In genomic region chr5:149436541-149436940, GRCm38 (mm10) we compare ENCODE assay signal across 25 mouse cellular contexts. TPM values are rescaled to one million over a fixed set of nuclear protein-coding genes. Genes with fewer than 3 reads are reported as not detected.
A peak's percentile ranks its signal among the peaks of the same experiment; 100 is the strongest.
DNase-seq lines count a peak whose midpoint lies in the region; ATAC-seq and TF ChIP-seq lines count a peak whose summit lies in the region.
"Had no signal": no experiment of that assay in that cellular context is flagged by ENCODE, and none has a peak within 500 bp of the region (broad histone marks: within the 10 kb centered on the region; RNA-seq: fewer than 3 reads in every experiment).

No protein-coding gene starts in this region.

- no peak for DNase-seq in forebrain, embryonic 14.5 days (ENCODE audit: low spot score)
- DNase-seq in G1E (ENCODE audit: low spot score) = no peak
- DNase-seq in liver, embryonic 13.5 days = no peak
- DNase-seq in liver, postnatal 0 days = no peak
- no peak for DNase-seq in right cerebral cortex, postnatal 36 days (ENCODE audit: low spot score in 2 of 2)
- no peak for DNase-seq in layer of hippocampus, adult 8-10 months (ENCODE audit: low spot score in 2 of 2)
- DNase-seq: adrenal gland, adult 8-10 months; B cell, adult 2 months; cerebellum, adult 11 months; cerebellum, adult 8-10 months; cerebellum, postnatal 25 days; gastrocnemius, postnatal 14 days; heart, adult 2 months; heart, postnatal 14 days had no signal

- H3K4me1 ChIP-seq in forebrain, embryonic 15.5 days = peaks cover 36% of the 10 kb centered on the region
- H3K4me1 ChIP-seq in forebrain, embryonic 14.5 days (ENCODE audit: control insufficient read depth, insufficient read depth, low read length) = peaks cover 18% of the 10 kb centered on the region
- no peaks in the 10 kb centered on the region for H3K4me1 ChIP-seq in G1E (ENCODE audit: insufficient read depth, low read depth, low read length)
- peaks cover 61% of the 10 kb centered on the region for H3K4me1 ChIP-seq in liver, embryonic 13.5 days (replicated peaks)
- H3K4me1 ChIP-seq in liver, postnatal 0 days (ENCODE audit: insufficient read depth) = peaks cover 12% of the 10 kb centered on the region

- TF ChIP-seq EP300 in liver, postnatal 0 days (IDR thresholded peaks at IDR 0.05; ENCODE audit: low read depth) = no peak

- no peak for ATAC-seq in forebrain, embryonic 15.5 days (replicated peaks)
- ATAC-seq in forebrain, embryonic 14.5 days = no peak
- peak; percentile 68 for ATAC-seq in G1E (ENCODE audit: extremely low read depth, insufficient number of reproducible peaks, low FRiP score, poor library complexity, severe bottlenecking)
- ATAC-seq in liver, embryonic 13.5 days (ENCODE audit: low read depth) = peak; percentile 79
- ATAC-seq in liver, postnatal 0 days = no peak
- no peak for ATAC-seq in activated CD4-positive, CD25-positive, alpha-beta regulatory T cell, adult 4 months
- ATAC-seq: CD4-positive, CD25-positive, alpha-beta regulatory T cell, adult 4 months had no signal

- no peak overlapping the region for H3K9ac ChIP-seq in forebrain, embryonic 15.5 days (replicated peaks)
- H3K9ac ChIP-seq in forebrain, embryonic 14.5 days (ENCODE audit: low read length) = no peak overlapping the region
- no peak overlapping the region for H3K9ac ChIP-seq in liver, embryonic 13.5 days
- H3K9ac ChIP-seq in liver, postnatal 0 days (replicated peaks) = no peak overlapping the region
- H3K9ac ChIP-seq: embryonic facial prominence, embryonic 12.5 days; forebrain, embryonic 12.5 days; heart, embryonic 15.5 days; hindbrain, embryonic 14.5 days had no signal

- no peak for TF ChIP-seq CTCF in G1E (IDR thresholded peaks at IDR 0.05; ENCODE audit: low read depth, low read length)
- TF ChIP-seq CTCF in liver, postnatal 0 days (IDR thresholded peaks at IDR 0.05; ENCODE audit: low read depth) = no peak

- no peak overlapping the region for H3K4me3 ChIP-seq in forebrain, embryonic 15.5 days
- no peak overlapping the region for H3K4me3 ChIP-seq in forebrain, embryonic 14.5 days (ENCODE audit: low read depth, low read length)
- H3K4me3 ChIP-seq in G1E (ENCODE audit: low read depth, low read length) = no peak overlapping the region
- no peak overlapping the region for H3K4me3 ChIP-seq in liver, embryonic 13.5 days (replicated peaks)
- H3K4me3 ChIP-seq in liver, postnatal 0 days (ENCODE audit: low read depth, low read length) = no peak overlapping the region
- H3K4me3 ChIP-seq: embryonic facial prominence, embryonic 12.5 days; forebrain, embryonic 12.5 days; heart, adult 2 months; heart, embryonic 15.5 days; hindbrain, embryonic 10.5 days had no signal

- 68% methylated on average over 3 of the region's 3 CpGs for WGBS in forebrain, embryonic 15.5 days
- WGBS in forebrain, embryonic 14.5 days = 82% methylated on average over 3 of the region's 3 CpGs
- WGBS in liver, embryonic 13.5 days (ENCODE audit: insufficient replicate concordance) = 10% methylated on average over 3 of the region's 3 CpGs
- 29% methylated on average over 3 of the region's 3 CpGs for WGBS in liver, postnatal 0 days (ENCODE audit: insufficient replicate concordance)

- H3K27ac ChIP-seq in forebrain, embryonic 15.5 days (replicated peaks) = peak overlapping the region; percentile 34; the same call in 1 of the 2 replicates
- no peak overlapping the region for H3K27ac ChIP-seq in forebrain, embryonic 14.5 days (ENCODE audit: low read depth, low read length)
- H3K27ac ChIP-seq in liver, embryonic 13.5 days = peak overlapping the region; percentile 73
- H3K27ac ChIP-seq in liver, postnatal 0 days (ENCODE audit: low read depth) = no peak overlapping the region
- H3K27ac ChIP-seq: embryonic facial prominence, embryonic 12.5 days; forebrain, embryonic 12.5 days; heart, adult 2 months; heart, embryonic 15.5 days; hindbrain, embryonic 10.5 days; hindbrain, embryonic 14.5 days had no signal

- no peak overlapping the region for H3K4me2 ChIP-seq in forebrain, embryonic 15.5 days (replicated peaks)
- H3K4me2 ChIP-seq in forebrain, embryonic 14.5 days (ENCODE audit: low read length) = no peak overlapping the region
- H3K4me2 ChIP-seq in liver, embryonic 13.5 days = peak overlapping the region; percentile 41
- H3K4me2 ChIP-seq in liver, postnatal 0 days (ENCODE audit: low read depth, low read length) = peak overlapping the region; percentile 3; the same call in 1 of the 2 replicates
- H3K4me2 ChIP-seq: embryonic facial prominence, embryonic 12.5 days; forebrain, embryonic 12.5 days; heart, embryonic 11.5 days; heart, embryonic 15.5 days; hindbrain, embryonic 14.5 days had no signal

- no peaks in the 10 kb centered on the region for H3K9me3 ChIP-seq in forebrain, embryonic 15.5 days
- H3K9me3 ChIP-seq in forebrain, embryonic 14.5 days (replicated peaks; ENCODE audit: control insufficient read depth, low read length) = no peaks in the 10 kb centered on the region
- H3K9me3 ChIP-seq in G1E (replicated peaks) = peaks cover 40% of the 10 kb centered on the region
- H3K9me3 ChIP-seq in liver, embryonic 13.5 days (replicated peaks) = no peaks in the 10 kb centered on the region
- no peaks in the 10 kb centered on the region for H3K9me3 ChIP-seq in liver, postnatal 0 days (ENCODE audit: low read length)
- H3K9me3 ChIP-seq: embryonic facial prominence, embryonic 12.5 days; forebrain, embryonic 12.5 days; heart, embryonic 15.5 days; hindbrain, embryonic 10.5 days had no signal

- no peaks in the 10 kb centered on the region for H3K27me3 ChIP-seq in forebrain, embryonic 15.5 days
- no peaks in the 10 kb centered on the region for H3K27me3 ChIP-seq in forebrain, embryonic 14.5 days (replicated peaks; ENCODE audit: control insufficient read depth, insufficient read depth, low read length)
- no peaks in the 10 kb centered on the region for H3K27me3 ChIP-seq in G1E (ENCODE audit: insufficient read depth, low read length)
- H3K27me3 ChIP-seq in liver, embryonic 13.5 days = peaks cover 4% of the 10 kb centered on the region; the same call in 1 of the 2 replicates
- peaks cover 10% of the 10 kb centered on the region for H3K27me3 ChIP-seq in liver, postnatal 0 days (ENCODE audit: insufficient read depth, low read length)
- H3K27me3 ChIP-seq: embryonic facial prominence, embryonic 12.5 days; forebrain, embryonic 12.5 days; heart, embryonic 15.5 days had no signal

- H3K36me3 ChIP-seq in forebrain, embryonic 15.5 days = no peaks in the 10 kb centered on the region
- H3K36me3 ChIP-seq in forebrain, embryonic 14.5 days (ENCODE audit: control insufficient read depth, insufficient read depth, low read length) = no peaks in the 10 kb centered on the region
- H3K36me3 ChIP-seq in G1E (replicated peaks) = no peaks in the 10 kb centered on the region
- no peaks in the 10 kb centered on the region for H3K36me3 ChIP-seq in liver, embryonic 13.5 days
- H3K36me3 ChIP-seq in liver, postnatal 0 days (replicated peaks; ENCODE audit: insufficient read depth, low read length) = no peaks in the 10 kb centered on the region
- H3K36me3 ChIP-seq: embryonic facial prominence, embryonic 12.5 days; forebrain, embryonic 12.5 days; heart, embryonic 15.5 days; hindbrain, embryonic 10.5 days had no signal

RNA-seq across cellular contexts. Expression of gene Tex26, which starts 2.9 kb away (rescaled TPM):
- polyA plus RNA-seq in forebrain, embryonic 15.5 days (2015; fragmentation: Nextera tagmentation; extraction: Ambion mirVana) = 1.3 and 2.1 TPM in 2 replicates
- 1.3 and 1.6 TPM in 2 replicates for polyA plus RNA-seq in forebrain, embryonic 14.5 days (2014; fragmentation: Nextera tagmentation; extraction: Ambion mirVana)
- total RNA-seq in G1E (2014; fragmentation: Nextera tagmentation) (not detected in 2 replicates), G1E (2017) (0.44 TPM in 1 of 2 replicates, not detected in the other)
- not detected in 2 replicates for polyA plus RNA-seq in G1E (2012)
- polyA plus RNA-seq in liver, embryonic 13.5 days (2015; fragmentation: Nextera tagmentation; extraction: Ambion mirVana) = 0.10 TPM in 2 replicates
- polyA plus RNA-seq in liver, postnatal 0 days (2015; fragmentation: Nextera tagmentation; extraction: Ambion mirVana) = not detected in 2 replicates
- total RNA-seq in layer of hippocampus, adult 8-10 months (2022) = under 1 TPM in 1 of 4 experiments, not detected in 3; 0.23 TPM
- not detected for polyA plus RNA-seq in activated CD4-positive, CD25-positive, alpha-beta regulatory T cell, adult 4 months (2017; shearing (Covaris generic))
- total RNA-seq: adrenal gland, adult 8-10 months; gastrocnemius, adult 18-20 months; heart, adult 2 months; heart, postnatal 14 days had no signal
- polyA plus RNA-seq: CD4-positive, CD25-positive, alpha-beta regulatory T cell, adult 4 months; gonadal fat pad, adult 2 months; heart, adult 2 months had no signal

RNA-seq across cellular contexts. Expression of gene Medag, which starts 25.0 kb away (rescaled TPM):
- 0.95 and 1.7 TPM in 2 replicates for polyA plus RNA-seq in forebrain, embryonic 15.5 days (2015; fragmentation: Nextera tagmentation; extraction: Ambion mirVana)
- 1.3 and 1.6 TPM in 2 replicates for polyA plus RNA-seq in forebrain, embryonic 14.5 days (2014; fragmentation: Nextera tagmentation; extraction: Ambion mirVana)
- total RNA-seq in G1E (2014; fragmentation: Nextera tagmentation) (not detected in 2 replicates), G1E (2017) (0.06 and 0.11 TPM in 2 replicates)
- not detected in 2 replicates for polyA plus RNA-seq in G1E (2012)
- polyA plus RNA-seq in liver, embryonic 13.5 days (2015; fragmentation: Nextera tagmentation; extraction: Ambion mirVana) = 0.28 and 0.36 TPM in 2 replicates
- 0.11 and 0.21 TPM in 2 replicates for polyA plus RNA-seq in liver, postnatal 0 days (2015; fragmentation: Nextera tagmentation; extraction: Ambion mirVana)
- 1 to 10 TPM; 3.5 to 4.1 (median 3.7) TPM for total RNA-seq in layer of hippocampus, adult 8-10 months (2022)
- 1 to 10 TPM; 1.2 to 1.6 TPM for polyA plus RNA-seq in activated CD4-positive, CD25-positive, alpha-beta regulatory T cell, adult 4 months (2017; shearing (Covaris generic))

Comparison
In these comparisons a context has a peak if more than half of its experiments do, and no peak if none do; other contexts are left out.
1. ATAC-seq: peak in G1E (single experiment) and liver, embryonic 13.5 days (single experiment); none in forebrain, embryonic 15.5 days (single experiment), forebrain, embryonic 14.5 days (single experiment), liver, postnatal 0 days (single experiment) and activated CD4-positive, CD25-positive, alpha-beta regulatory T cell, adult 4 months (single experiment).
2. H3K27ac ChIP-seq: peak in forebrain, embryonic 15.5 days (single experiment) and liver, embryonic 13.5 days (single experiment); none in forebrain, embryonic 14.5 days (single experiment) and liver, postnatal 0 days (single experiment).
3. H3K4me2 ChIP-seq: peak in liver, embryonic 13.5 days (single experiment) and liver, postnatal 0 days (single experiment); none in forebrain, embryonic 15.5 days (single experiment) and forebrain, embryonic 14.5 days (single experiment).